Comparison of ENCODE assay signal across 9 mouse cellular contexts in the genomic region with DNA sequence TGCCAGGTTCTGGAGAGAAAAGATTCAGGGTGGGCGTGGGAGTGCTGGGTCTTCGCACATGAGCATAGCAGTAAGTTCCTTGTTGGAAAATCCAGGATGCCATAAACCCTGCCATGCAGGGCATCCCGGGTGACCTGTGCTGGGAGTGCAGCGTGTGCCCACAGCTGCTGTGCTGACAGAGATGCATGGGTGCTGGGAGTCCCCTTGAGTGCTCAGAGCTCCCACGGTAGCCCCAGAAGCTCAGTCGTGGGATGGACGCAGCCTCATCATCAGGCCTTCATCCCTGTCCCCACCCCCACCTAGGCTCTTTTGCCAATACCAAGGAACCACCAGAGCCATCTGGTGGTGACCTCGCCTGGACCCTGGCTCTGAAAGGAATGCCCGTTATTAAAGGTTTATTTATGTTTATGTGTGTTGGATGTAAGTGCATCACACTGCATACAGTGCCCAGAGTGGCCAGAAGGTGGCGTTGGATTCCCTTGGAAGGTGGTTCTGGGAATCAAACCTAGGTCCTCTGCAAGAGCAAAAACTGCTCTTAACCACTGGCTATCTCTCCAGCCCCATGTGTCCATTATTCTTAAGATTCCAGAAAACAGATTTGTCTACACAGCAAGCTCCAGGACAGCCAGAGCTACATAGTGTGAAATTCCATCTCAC. TPM values are rescaled to one million over a fixed set of nuclear protein-coding genes. Genes with fewer than 3 reads are reported as not detected.
DNase-seq lines count a peak whose midpoint lies in the region; ATAC-seq and TF ChIP-seq lines count a peak whose summit lies in the region.
"Had no signal": no experiment of that assay in that cellular context is flagged by ENCODE, and none has a peak within 500 bp of the region (broad histone marks: within the 10 kb centered on the region; RNA-seq: fewer than 3 reads in every experiment).

No protein-coding gene starts in this region.

- H3K9me3 ChIP-seq in hindbrain, postnatal 0 days (ENCODE audit: low read length), result no peaks in the 10 kb centered on the region
- H3K9me3 ChIP-seq in hindbrain, embryonic 10.5 days, result no peaks in the 10 kb centered on the region
- H3K9me3 ChIP-seq in MEL (replicated peaks; ENCODE audit: insufficient read depth, low read length), result no peaks in the 10 kb centered on the region
- H3K9me3 ChIP-seq in forebrain, embryonic 12.5 days, result no peaks in the 10 kb centered on the region

- peak; percentile 56 for TF ChIP-seq CTCF in hindbrain, postnatal 0 days (IDR thresholded peaks at IDR 0.05; ENCODE audit: low read depth)
- TF ChIP-seq CTCF in MEL (IDR thresholded peaks at IDR 0.05 in 2 of 3, conservative IDR thresholded peaks at IDR 0.05 in 1 of 3; ENCODE audit: control insufficient read depth in 1 of 3, insufficient read depth in 1 of 3, low read depth in 2 of 3, low read length in 3 of 3, poor library complexity in 1 of 3, severe bottlenecking in 1 of 3), result peak; percentile 71 to 79 (median 76)

- H3K27ac ChIP-seq in hindbrain, postnatal 0 days, result no peak overlapping the region
- H3K27ac ChIP-seq in hindbrain, embryonic 10.5 days, result no peak overlapping the region
- no peak overlapping the region for H3K27ac ChIP-seq in MEL (ENCODE audit: control insufficient read depth, low read depth, low read length)
- no peak overlapping the region for H3K27ac ChIP-seq in forebrain, embryonic 12.5 days

- peaks cover 3% of the 10 kb centered on the region; the same call in 1 of the 2 replicates for H3K4me1 ChIP-seq in hindbrain, postnatal 0 days (ENCODE audit: insufficient read depth, low read length)
- H3K4me1 ChIP-seq in hindbrain, embryonic 10.5 days (replicated peaks), result peaks cover 18% of the 10 kb centered on the region
- peaks cover 0 to 14% of the 10 kb centered on the region in 2 experiments; a peak in 3 of 4 replicates for H3K4me1 ChIP-seq in MEL (ENCODE audit: control insufficient read depth in 1 of 2, insufficient read depth in 2 of 2, low read length in 2 of 2)
- peaks cover 11% of the 10 kb centered on the region for H3K4me1 ChIP-seq in forebrain, embryonic 12.5 days

- 77% methylated on average over 10 of the region's 10 CpGs for WGBS in hindbrain, postnatal 0 days
- WGBS in hindbrain, embryonic 10.5 days, result 76% methylated on average over 10 of the region's 10 CpGs
- WGBS in forebrain, embryonic 12.5 days, result 69% methylated on average over 10 of the region's 10 CpGs

- no peak for ATAC-seq in hindbrain, postnatal 0 days
- no peak for ATAC-seq in forebrain, embryonic 12.5 days (ENCODE audit: low FRiP score)

- no peaks in the 10 kb centered on the region; the same call in 1 of the 2 replicates for H3K79me2 ChIP-seq in MEL (ENCODE audit: control insufficient read depth, insufficient read depth, low read length, poor library complexity)

- no peak overlapping the region for H3K4me2 ChIP-seq in hindbrain, postnatal 0 days (ENCODE audit: low read depth, low read length)
- H3K4me2 ChIP-seq in forebrain, embryonic 12.5 days, result no peak overlapping the region

- no peak overlapping the region for H3K4me3 ChIP-seq in hindbrain, postnatal 0 days (ENCODE audit: low read length)
- H3K4me3 ChIP-seq in hindbrain, embryonic 10.5 days, result no peak overlapping the region
- H3K4me3 ChIP-seq in MEL (ENCODE audit: control insufficient read depth in 1 of 2, insufficient read depth in 1 of 2, low read depth in 2 of 2, low read length in 2 of 2), result no peak overlapping the region
- no peak overlapping the region for H3K4me3 ChIP-seq in forebrain, embryonic 12.5 days (replicated peaks)

- no peaks in the 10 kb centered on the region for H3K27me3 ChIP-seq in hindbrain, postnatal 0 days (ENCODE audit: insufficient read depth, low read length)
- peaks cover 27% of the 10 kb centered on the region for H3K27me3 ChIP-seq in hindbrain, embryonic 10.5 days (ENCODE audit: insufficient read depth, poor library complexity, severe bottlenecking)
- H3K27me3 ChIP-seq in MEL (ENCODE audit: control insufficient read depth in 1 of 2, insufficient read depth in 2 of 2, low read length in 2 of 2), result no peaks in the 10 kb centered on the region
- H3K27me3 ChIP-seq in forebrain, embryonic 12.5 days, result peaks cover 26% of the 10 kb centered on the region

- TF ChIP-seq POLR2A in MEL (IDR thresholded peaks at IDR 0.05; ENCODE audit: control insufficient read depth in 1 of 2, insufficient read depth in 1 of 2, low read depth in 1 of 2, low read length in 2 of 2, poor library complexity in 1 of 2), result no peak

- peak; percentile 22 for DNase-seq in hindbrain, postnatal 0 days (ENCODE audit: low spot score)
- no peak for DNase-seq in hindbrain, embryonic 10.5 days (ENCODE audit: low spot score)
- peak; percentile 77 for DNase-seq in MEL (ENCODE audit: low read depth, low spot score)
- peak; percentile 14 for DNase-seq in embryo, embryonic 9.5 days (ENCODE audit: extremely low spot score)
- peak; percentile 39 for DNase-seq in lung, postnatal 25 days (ENCODE audit: low spot score)
- DNase-seq in frontal cortex, postnatal 10 days (ENCODE audit: low spot score in 2 of 2), result no peak
- no peak for DNase-seq in urinary bladder, postnatal 10 days (ENCODE audit: low spot score)

- peak; percentile 71 for TF ChIP-seq RAD21 in MEL (IDR thresholded peaks at IDR 0.05; ENCODE audit: low read depth, low read length)

- H3K9ac ChIP-seq in hindbrain, postnatal 0 days (replicated peaks; ENCODE audit: low read length), result no peak overlapping the region
- H3K9ac ChIP-seq in MEL (ENCODE audit: control insufficient read depth, low read depth, low read length, poor library complexity, severe bottlenecking), result no peak overlapping the region
- no peak overlapping the region for H3K9ac ChIP-seq in forebrain, embryonic 12.5 days

- TF ChIP-seq EP300 in MEL (IDR thresholded peaks at IDR 0.05; ENCODE audit: low read depth in 1 of 2, low read length in 2 of 2), result no peak

- peaks cover 28% of the 10 kb centered on the region for H3K36me3 ChIP-seq in hindbrain, postnatal 0 days (ENCODE audit: insufficient read depth, low read length)
- peaks cover 54% of the 10 kb centered on the region for H3K36me3 ChIP-seq in hindbrain, embryonic 10.5 days
- H3K36me3 ChIP-seq in MEL (ENCODE audit: control insufficient read depth in 1 of 2, insufficient read depth in 2 of 2, low read length in 2 of 2), result 0 out of 4 replicates have a peak, but pooled peaks cover 0 to 2% of the 10 kb centered on the region in 2 experiments
- peaks cover 30% of the 10 kb centered on the region for H3K36me3 ChIP-seq in forebrain, embryonic 12.5 days (replicated peaks)

TF ChIP-seq in MEL, 35 proteins besides CTCF, POLR2A, EP300 and RAD21 (continues in another document):
- TF ChIP-seq SMC3 (IDR thresholded peaks at IDR 0.05; ENCODE audit: low read depth, low read length), result peak; percentile 73
- TF ChIP-seq BHLHE40 (IDR thresholded peaks at IDR 0.05; ENCODE audit: borderline replicate concordance, low read depth, low read length), result no peak
- no peak for TF ChIP-seq ZMIZ1 (IDR thresholded peaks at IDR 0.05; ENCODE audit: low read depth, low read length)
- TF ChIP-seq MAZ (IDR thresholded peaks at IDR 0.05; ENCODE audit: low read depth, low read length), result no peak
- TF ChIP-seq ELF1 (IDR thresholded peaks at IDR 0.05; ENCODE audit: low read depth, low read length), result no peak
- TF ChIP-seq ZKSCAN1 (IDR thresholded peaks at IDR 0.05; ENCODE audit: low read depth, low read length), result no peak

RNA-seq across cellular contexts. Expression of a gene that starts 0.7 kb away (rescaled TPM):
- total RNA-seq in hindbrain, postnatal 0 days (2014; rRNA removed), result 0.14 and 1.2 TPM in 2 replicates
- 1.1 and 1.3 TPM in 2 replicates for polyA plus RNA-seq in hindbrain, postnatal 0 days (2015; fragmentation: Nextera tagmentation; extraction: Ambion mirVana)
- 0.87 and 1.8 TPM in 2 replicates for polyA plus RNA-seq in hindbrain, embryonic 10.5 days (2016; fragmentation: Nextera tagmentation; extraction: Ambion mirVana)
- total RNA-seq in MEL (2012; rRNA removed), result 0.46 TPM in 2 replicates
- 1 to 10 TPM in 1 of 2 experiments, not detected in 1; 1.6 TPM for polyA plus RNA-seq in MEL (2012; ENCODE audit: insufficient read depth in 1 of 2, insufficient read length in 2 of 2, low read depth in 1 of 2, low replicate concordance in 2 of 2, missing spikeins in 1 of 2)
- polyA plus RNA-seq in forebrain, embryonic 12.5 days (2016; fragmentation: Nextera tagmentation; extraction: Ambion mirVana), result 0.70 and 0.79 TPM in 2 replicates

RNA-seq across cellular contexts. Expression of a gene that starts 6.5 kb away (rescaled TPM):
- total RNA-seq in hindbrain, postnatal 0 days (2014; rRNA removed), result 50.5 and 54.8 TPM in 2 replicates
- polyA plus RNA-seq in hindbrain, postnatal 0 days (2015; fragmentation: Nextera tagmentation; extraction: Ambion mirVana), result 46.7 and 48.7 TPM in 2 replicates
- 26.3 and 29.6 TPM in 2 replicates for polyA plus RNA-seq in hindbrain, embryonic 10.5 days (2016; fragmentation: Nextera tagmentation; extraction: Ambion mirVana)
- total RNA-seq in MEL (2012; rRNA removed), result 12.4 and 14.8 TPM in 2 replicates
- polyA plus RNA-seq in MEL (2012; ENCODE audit: insufficient read depth in 1 of 2, insufficient read length in 2 of 2, low read depth in 1 of 2, low replicate concordance in 2 of 2, missing spikeins in 1 of 2), result 10 to 100 TPM in 1 of 2 experiments, not detected in 1; 32.8 TPM
- 24.0 and 25.1 TPM in 2 replicates for polyA plus RNA-seq in forebrain, embryonic 12.5 days (2016; fragmentation: Nextera tagmentation; extraction: Ambion mirVana)

RNA-seq across cellular contexts. Expression of a gene that starts 10.0 kb away (rescaled TPM):
- total RNA-seq in hindbrain, postnatal 0 days (2014; rRNA removed), result not detected in 2 replicates
- not detected in 2 replicates for polyA plus RNA-seq in hindbrain, postnatal 0 days (2015; fragmentation: Nextera tagmentation; extraction: Ambion mirVana)
- not detected in 2 replicates for polyA plus RNA-seq in hindbrain, embryonic 10.5 days (2016; fragmentation: Nextera tagmentation; extraction: Ambion mirVana)
- not detected in 2 replicates for total RNA-seq in MEL (2012; rRNA removed)
- polyA plus RNA-seq in MEL (2012; ENCODE audit: insufficient read depth in 1 of 2, insufficient read length in 2 of 2, low read depth in 1 of 2, low replicate concordance in 2 of 2, missing spikeins in 1 of 2), result not detected
- not detected in 2 replicates for polyA plus RNA-seq in forebrain, embryonic 12.5 days (2016; fragmentation: Nextera tagmentation; extraction: Ambion mirVana)
- polyA plus RNA-seq: limb, embryonic 14.5 days had no signal

RNA-seq across cellular contexts. Expression of a gene that starts 33.1 kb away (rescaled TPM):
- 88.5 and 96.0 TPM in 2 replicates for total RNA-seq in hindbrain, postnatal 0 days (2014; rRNA removed)
- polyA plus RNA-seq in hindbrain, postnatal 0 days (2015; fragmentation: Nextera tagmentation; extraction: Ambion mirVana), result 56.1 and 60.4 TPM in 2 replicates
- 45.3 and 49.4 TPM in 2 replicates for polyA plus RNA-seq in hindbrain, embryonic 10.5 days (2016; fragmentation: Nextera tagmentation; extraction: Ambion mirVana)
- total RNA-seq in MEL (2012; rRNA removed), result 21.4 and 27.0 TPM in 2 replicates
- 10 to 100 TPM in 1 of 2 experiments, not detected in 1; 33.1 TPM for polyA plus RNA-seq in MEL (2012; ENCODE audit: insufficient read depth in 1 of 2, insufficient read length in 2 of 2, low read depth in 1 of 2, low replicate concordance in 2 of 2, missing spikeins in 1 of 2)
- polyA plus RNA-seq in forebrain, embryonic 12.5 days (2016; fragmentation: Nextera tagmentation; extraction: Ambion mirVana), result 36.1 and 38.1 TPM in 2 replicates

RNA-seq across cellular contexts. Expression of a gene that starts 33.2 kb away (rescaled TPM):
- 27.9 and 33.9 TPM in 2 replicates for total RNA-seq in hindbrain, postnatal 0 days (2014; rRNA removed)
- polyA plus RNA-seq in hindbrain, postnatal 0 days (2015; fragmentation: Nextera tagmentation; extraction: Ambion mirVana), result 36.5 and 39.2 TPM in 2 replicates
- 75.6 and 76.4 TPM in 2 replicates for polyA plus RNA-seq in hindbrain, embryonic 10.5 days (2016; fragmentation: Nextera tagmentation; extraction: Ambion mirVana)
- total RNA-seq in MEL (2012; rRNA removed), result 106 and 109 TPM in 2 replicates
- polyA plus RNA-seq in MEL (2012; ENCODE audit: insufficient read depth in 1 of 2, insufficient read length in 2 of 2, low read depth in 1 of 2, low replicate concordance in 2 of 2, missing spikeins in 1 of 2), result 100 to 1,000 TPM in 1 of 2 experiments, not detected in 1; 134 TPM
- polyA plus RNA-seq in forebrain, embryonic 12.5 days (2016; fragmentation: Nextera tagmentation; extraction: Ambion mirVana), result 49.8 and 51.1 TPM in 2 replicates

Comparison
In these comparisons a context has a peak if more than half of its experiments do, and no peak if none do; other contexts are left out.
1. DNase-seq: peak in hindbrain, postnatal 0 days (single experiment), MEL (single experiment), embryo, embryonic 9.5 days (single experiment) and lung, postnatal 25 days (single experiment); none in hindbrain, embryonic 10.5 days (single experiment), frontal cortex, postnatal 10 days (0 of 2) and urinary bladder, postnatal 10 days (single experiment).